Mouse (Mus musculus): ENCODE results near the gene Abo.
"Not testable (repeated sequence)": the region's sequence is repeated elsewhere in the genome, so short reads cannot be mapped to it uniquely, and the experiment has no call there.

The Abo gene

DNA sequence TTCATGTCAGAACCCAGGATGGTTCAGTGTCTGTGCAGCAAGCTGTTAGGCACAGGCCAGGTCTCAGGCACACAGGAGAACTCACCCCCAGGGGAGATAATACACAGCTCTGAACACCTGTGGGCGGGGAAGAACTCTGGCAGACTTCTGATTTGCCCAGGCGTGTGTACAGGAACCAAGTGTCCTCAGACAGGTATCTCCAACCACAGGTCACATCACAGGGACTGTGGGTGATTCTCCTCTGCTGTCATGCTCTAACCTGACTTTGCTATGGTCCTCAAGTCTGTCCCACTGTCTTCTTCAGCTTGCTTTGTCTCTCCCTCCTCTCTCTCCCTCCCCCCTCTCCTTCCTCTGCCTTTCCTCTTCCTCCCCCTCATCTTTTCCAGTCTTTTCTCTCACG is at the start of gene Abo:
Gene Abo (minus strand): TSS at position 101 of the 400 bp plus-strand sequence.
- DNase-seq (ENCODE audit: inconsistent ontology term) = no peak

DNA sequence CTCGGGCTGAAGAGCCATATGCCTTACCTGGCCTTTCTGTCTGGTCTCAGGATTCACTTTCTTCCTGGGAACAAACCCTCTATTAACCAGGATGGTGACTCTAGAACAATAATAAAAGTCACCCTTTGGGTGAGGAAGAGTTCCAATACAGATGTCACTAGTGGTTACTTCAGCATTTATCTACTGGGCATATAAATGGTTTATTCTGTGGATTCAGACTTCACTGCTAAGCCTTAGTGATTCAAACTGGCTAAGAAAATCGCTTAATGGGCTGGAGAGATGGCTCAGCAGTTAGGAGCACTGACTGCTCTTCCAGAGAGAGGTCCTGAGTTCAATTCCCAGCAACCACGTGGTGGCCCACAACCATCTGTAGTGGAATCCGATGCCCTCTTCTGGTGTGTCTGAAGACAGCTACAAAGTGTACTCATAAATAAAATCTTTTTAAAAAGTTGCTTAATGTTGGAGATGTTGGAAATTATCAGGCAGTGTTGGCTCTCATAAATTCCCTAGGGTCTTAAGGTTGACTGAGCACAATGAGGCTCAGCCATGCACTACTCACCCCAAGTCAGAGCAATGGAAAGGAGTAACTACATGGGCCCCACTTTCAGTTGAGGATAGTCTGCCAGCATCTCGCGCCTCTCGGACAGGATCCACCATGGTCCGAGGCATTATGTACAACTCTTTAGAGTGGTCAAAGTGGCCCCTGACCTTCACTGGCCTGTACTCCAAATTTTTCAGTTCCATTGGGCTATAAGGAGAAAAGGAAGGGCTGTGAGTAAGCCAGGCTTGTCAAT is 49.6 kb upstream of the Abo start:
- DNase-seq (ENCODE audit: inconsistent ontology term) = no peak

DNA sequence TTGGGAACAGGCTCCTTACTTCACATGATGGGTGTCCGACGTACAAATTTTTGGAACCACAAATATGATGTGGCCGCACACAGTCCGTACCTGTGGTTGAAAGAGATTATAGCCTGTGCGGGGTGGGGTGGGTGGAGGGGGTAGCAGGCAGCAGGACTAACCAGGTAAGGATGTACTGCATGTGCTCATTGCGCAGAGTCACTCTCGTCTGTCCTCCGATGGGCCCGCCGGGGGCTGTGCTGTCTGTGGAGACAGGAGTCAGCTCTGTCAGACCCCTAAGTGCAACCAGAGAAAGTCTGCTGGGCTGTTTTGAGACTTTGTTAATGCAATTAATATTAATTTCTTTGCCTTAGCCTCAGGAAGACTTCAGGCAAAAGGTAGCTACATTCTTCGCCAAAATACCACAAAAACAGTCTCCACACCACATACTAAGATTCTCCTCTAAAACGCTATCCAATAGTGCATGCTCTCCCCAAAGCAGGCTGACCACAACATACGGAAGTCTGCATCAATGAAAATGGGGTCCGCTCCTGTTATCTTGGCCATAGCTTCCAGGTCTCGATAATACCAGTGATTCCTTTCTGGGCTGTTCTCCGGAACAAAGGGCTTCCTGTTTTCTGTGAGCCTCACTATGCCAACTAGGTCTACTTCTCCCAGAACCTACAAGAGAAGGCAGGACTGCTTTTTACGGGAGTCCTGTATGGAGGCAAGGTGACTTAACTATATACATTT is 48.8 kb upstream of the Abo start:
- no peak for DNase-seq (ENCODE audit: inconsistent ontology term)

DNA sequence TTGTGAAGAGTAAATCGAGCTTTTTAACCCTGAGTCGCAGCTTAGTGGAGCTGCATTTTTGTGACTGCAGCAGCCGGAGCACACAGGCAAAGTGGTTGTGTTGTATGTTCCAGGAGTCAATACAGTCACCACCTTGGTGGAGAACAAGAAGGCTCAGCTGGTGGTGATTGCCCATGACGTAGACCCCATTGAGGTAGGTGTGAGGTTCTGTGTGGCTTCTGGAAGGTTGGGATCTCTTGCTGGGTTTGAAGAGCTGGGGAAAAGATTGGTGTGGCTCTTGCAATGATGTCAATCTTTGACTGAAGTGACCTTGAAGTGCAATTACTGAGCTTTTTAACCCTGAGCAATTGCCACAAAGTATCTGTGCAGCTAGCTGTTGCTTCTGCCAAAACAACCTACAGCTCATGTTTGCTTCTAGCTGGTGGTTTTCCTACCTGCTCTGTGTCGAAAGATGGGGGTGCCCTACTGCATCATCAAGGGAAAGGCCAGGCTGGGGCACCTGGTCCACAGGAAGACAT is 47.5 kb upstream of the Abo start:
- no peak for DNase-seq (ENCODE audit: inconsistent ontology term)

DNA sequence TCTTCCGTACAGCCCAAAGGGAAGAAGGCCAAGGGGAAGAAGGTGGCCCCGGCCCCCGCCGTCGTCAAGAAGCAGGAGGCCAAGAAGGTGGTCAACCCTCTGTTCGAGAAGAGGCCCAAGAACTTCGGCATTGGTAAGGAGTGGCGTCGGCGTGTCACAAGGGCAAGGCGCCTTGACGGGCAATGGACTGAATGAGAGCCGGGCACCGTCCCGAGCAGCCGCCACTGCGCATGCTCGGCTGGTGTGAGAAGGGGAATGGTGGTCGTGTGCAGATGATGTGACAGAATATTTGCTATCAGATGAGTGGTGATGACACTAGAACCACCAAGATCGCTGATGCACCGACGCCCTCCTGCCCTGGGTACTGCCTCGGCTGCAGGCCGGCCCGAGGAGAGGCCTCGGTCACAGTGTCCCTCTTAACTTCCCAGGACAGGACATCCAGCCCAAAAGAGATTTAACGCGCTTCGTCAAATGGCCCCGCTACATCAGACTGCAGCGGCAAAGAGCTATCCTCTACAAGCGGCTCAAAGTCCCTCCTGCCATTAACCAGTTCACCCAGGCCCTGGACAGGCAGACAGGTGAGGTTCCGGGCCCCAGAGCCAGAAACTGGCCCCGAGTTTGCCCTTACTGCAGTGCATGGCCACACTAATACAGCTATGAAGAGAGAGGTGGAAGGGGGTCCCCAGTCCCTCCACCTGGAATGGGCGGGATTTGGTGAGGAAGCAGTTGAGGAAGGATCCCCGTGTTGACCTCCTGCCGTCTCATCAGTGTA is 46.4 kb upstream of the Abo start:
- no peak for DNase-seq (ENCODE audit: inconsistent ontology term)

DNA sequence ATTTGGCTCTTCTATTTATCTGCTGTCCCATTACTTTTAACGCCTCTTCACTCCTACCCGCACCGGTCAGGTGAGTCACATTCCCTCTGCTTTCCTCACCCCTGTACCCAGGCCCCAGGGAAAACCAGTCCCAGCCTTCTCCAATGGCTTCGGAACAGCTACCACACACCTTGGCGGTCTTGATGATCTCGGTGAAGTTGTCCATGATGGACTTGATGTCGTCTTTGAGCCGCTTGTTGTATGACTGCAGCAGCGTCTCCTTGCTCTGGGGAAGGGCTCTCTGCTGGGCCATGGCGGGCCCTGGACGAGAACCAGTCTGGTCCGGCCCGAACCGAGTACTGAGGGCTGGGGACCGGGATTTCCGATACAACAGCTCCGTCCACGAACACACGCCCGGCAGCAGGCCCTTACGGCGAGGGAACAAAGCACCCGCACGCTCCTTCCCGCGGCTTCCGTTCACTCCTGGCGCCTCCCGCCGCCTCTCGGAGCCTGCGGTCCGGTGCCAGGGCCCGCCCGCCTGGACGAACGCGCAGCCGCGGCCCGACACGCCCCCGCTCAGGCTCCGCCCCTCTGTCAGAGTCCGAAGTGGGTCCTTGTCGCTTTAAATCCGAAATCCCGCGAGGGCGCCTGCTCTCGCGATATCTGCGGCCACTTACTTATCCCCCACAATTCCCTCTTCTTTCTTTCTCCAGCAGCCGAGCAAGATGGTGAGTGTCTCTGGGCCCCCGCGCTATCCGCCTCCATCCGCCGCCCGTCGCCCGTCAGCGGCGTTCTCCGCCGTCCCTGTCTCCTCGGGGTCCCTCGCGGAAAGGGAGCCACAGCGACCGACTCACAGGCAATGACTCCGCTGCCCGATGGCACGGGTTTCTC is 45.6 kb upstream of the Abo start, which contains the start of the genes Med22 and Rpl7a:
Gene Med22 (minus strand): TSS at position 554 of the 870 bp plus-strand sequence.
Gene Rpl7a (plus strand): TSS at position 641 of the 870 bp plus-strand sequence.
- DNase-seq (ENCODE audit: inconsistent ontology term) = peak; percentile 99

DNA sequence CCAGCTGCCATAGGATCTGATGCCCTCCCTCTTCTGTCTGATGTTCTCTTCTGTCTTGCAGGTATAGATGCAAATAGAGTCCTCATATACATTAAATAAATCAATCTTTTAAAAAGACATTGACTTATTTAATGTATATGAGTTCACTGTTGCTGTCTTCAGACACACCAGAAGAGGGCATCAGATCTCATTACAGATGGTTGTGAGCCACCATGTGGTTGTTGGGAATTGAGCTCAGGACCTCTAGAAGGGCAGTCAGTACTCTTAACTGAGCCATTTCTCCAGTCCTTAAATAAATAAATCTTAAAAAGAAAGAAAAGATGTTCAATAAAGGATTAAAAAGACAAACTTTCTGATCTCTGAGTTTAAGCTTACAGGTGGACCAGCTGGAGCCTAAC is 44.6 kb upstream of the Abo start:
- DNase-seq (ENCODE audit: inconsistent ontology term) = no peak

DNA sequence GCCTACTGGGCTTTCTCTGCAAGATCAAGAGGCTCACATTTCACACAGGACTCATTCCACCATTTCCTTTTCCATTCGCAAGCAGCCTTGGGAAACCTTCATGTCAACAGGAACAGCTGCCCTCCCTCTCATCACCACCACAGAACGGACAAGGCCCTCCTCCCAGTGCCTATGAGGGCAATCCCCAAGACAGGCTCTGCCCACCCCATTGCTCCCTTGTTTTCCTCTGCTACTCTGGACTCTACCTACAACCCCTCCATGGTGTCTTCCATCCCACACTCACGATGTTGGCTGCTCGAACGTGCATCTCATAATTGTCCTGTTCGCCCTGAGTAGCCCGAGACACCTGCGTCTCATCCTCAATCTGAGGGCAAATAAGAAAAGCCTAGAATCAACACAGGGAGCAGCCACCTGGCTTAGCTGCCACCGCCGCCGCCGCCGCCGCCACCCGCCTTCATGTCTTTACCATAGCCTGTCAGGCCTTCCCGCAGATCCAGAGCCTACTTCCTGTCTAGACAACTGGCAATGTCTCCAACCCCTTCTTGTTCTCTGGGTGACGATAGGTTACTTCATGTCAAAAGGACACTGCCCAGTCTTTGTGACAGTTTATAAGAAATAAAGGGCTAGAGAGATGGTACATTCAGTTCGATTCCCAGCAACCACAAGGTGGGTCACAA is 44.1 kb upstream of the Abo start:
- DNase-seq (ENCODE audit: inconsistent ontology term) = no peak

DNA sequence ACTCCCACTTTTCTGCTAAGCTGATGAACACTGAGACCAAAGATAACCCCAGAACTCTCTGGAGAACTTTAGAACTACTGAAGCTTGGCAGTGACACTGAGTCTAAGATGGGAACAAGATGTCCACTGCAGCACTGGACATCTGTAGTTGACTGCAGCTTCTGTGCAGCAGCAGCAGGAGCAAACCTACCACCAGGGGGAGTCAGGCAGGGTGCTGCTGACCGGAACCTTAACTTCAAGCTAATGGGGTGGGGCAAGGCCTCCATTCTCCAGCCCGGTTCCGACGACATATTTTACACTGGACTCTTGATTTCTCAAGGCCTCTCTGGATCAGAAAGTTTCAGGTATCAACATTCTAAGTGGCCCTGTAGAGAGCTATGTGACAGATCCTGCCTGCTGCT is 42.3 kb upstream of the Abo start:
- no peak for DNase-seq (ENCODE audit: inconsistent ontology term)

DNA sequence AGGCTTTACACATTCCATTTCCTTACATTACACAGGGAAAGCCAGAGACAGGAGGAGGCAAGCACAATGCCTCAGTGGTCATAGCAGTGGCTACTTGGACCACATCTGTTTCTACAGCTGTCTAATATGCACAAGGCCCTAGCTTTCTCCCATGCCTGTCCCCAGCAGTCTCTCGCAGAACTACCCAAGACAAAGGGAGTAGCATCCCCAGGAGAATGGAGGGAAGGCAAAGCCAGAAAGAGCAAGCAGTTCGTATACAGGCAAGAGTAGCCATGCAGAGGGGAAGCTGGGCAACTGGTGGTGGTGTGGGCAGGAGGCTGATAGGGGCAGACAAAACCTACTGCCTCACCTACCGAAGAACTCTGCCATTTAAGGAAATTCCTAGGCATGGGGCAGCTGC is 41.7 kb upstream of the Abo start:
- no peak for DNase-seq (ENCODE audit: inconsistent ontology term)

DNA sequence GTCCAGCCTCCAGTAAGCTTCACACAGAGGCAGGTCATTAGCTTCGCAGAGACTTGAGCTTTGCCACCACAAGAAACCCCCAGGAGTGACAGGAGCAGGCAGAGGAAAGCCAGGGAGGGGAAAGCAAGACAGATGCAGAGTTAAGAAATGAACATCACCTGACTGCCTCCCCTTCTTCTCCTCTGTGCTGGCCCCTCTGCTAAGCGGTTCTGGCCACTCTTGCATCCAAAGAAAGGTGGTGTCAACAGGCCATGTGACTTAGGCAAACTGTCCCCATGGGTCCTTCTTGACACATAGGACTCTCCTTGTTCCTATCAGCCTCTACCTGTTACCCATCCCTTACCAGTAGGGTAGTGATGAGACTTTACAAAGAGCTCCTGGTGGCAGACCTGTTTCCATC is 41.2 kb upstream of the Abo start:
- DNase-seq (ENCODE audit: inconsistent ontology term) = no peak

DNA sequence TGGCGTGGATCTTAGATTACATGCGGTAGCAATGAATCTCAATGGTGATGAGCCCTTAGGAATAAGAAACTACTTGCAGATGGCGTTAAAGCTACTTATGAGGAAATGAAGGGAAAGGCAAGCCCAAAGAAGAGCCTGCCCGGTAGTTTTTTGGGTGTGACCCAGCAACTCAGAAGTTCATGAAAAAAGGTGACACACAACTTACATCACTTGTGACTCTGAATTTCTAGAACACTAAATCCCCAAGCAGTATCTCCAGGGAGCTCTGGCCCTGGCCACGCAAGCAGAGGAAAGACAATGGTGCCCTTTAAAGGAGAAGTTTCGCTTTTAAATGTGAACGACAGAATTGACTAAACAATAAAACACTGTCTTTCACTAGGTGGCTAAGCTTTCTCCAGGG is 38.5 kb upstream of the Abo start:
- DNase-seq (ENCODE audit: inconsistent ontology term) = no peak

DNA sequence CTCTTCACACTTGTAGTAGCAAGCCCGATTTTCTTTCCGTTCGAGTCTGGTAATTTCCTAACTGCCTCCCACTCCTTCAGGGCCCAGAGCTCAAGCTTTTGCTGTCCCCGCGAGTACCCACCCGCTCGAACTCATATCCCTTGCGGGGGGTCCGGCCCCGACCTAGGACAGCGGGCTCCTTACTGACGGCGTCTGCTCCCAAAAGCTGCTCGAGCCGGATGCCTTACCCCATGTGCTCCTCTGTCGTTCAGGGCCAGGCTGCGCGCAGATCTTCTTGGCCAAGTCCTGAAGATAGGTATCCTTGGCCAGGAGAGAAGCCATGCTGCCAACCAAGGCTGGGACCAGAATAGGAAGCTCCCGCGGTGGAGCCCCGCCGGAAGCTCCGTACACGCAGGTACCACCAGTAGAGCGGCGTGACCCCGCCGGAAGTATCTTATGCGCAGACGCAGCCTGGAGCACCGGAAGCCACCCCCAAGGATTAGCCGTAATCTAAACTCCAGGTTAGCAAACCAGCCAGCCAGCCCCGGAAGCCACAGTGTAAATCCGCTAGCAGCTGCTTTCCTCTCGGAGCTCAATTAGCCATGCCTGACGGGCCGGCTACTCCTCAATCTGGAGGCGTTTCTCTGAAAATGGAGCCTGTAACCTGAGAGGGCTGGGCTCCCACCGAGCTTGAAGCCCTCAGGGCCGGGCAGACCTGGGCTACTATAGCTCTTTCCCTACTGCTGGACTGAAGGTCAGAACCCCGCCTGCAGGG is 37.9 kb upstream of the Abo start, which contains the start of gene Surf6:
Gene Surf6 (minus strand): TSS at position 413 of the 754 bp plus-strand sequence.
- peak; percentile 90 for DNase-seq (ENCODE audit: inconsistent ontology term)

DNA sequence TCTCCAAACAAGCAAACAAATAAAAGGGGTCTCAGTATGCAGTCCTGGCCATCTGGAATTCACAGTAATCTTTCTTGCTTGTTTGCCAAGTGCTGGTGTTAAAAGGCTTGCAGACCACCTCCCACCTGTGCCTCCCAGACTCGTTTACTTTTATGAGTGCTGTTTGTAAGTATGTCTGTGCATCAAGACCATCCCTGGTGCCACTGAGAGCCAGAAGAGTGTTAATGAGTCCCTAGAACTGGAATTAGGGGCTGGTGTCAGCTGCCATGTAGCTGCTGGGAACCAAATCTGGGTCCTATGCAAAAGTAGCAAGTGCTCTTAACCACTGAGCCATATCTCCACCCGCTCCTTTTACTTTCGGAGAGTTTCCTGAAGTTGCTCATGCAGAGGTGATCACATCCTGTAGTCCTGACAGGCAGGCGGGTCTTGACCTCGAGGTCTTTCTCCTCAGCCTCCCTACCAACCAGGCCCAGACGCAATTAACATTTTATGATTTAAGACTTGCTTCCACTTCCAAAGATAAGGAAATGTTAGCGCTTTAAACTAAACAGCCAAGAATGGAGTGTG is 37.1 kb upstream of the Abo start:
- no peak for DNase-seq (ENCODE audit: inconsistent ontology term)

DNA sequence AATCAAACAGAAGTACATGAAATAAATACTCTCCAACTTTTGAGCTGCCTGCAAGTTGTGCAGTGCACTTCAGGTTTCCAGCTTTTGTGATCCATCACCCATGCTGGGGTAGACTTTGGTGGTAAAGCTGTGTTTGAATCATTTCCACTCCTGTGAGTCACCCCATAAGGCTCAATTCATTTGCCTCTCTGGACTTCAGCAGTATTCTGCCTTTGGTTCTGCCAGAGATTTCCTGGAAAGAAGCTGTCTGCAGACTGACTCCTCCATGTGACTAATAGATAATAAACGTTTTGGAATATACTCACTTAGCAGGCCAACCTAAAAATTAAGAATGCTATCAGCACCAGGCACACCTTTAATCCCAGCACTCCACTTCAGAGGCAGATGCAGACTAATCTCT is 36.0 kb upstream of the Abo start:
- DNase-seq (ENCODE audit: inconsistent ontology term) = no peak

DNA sequence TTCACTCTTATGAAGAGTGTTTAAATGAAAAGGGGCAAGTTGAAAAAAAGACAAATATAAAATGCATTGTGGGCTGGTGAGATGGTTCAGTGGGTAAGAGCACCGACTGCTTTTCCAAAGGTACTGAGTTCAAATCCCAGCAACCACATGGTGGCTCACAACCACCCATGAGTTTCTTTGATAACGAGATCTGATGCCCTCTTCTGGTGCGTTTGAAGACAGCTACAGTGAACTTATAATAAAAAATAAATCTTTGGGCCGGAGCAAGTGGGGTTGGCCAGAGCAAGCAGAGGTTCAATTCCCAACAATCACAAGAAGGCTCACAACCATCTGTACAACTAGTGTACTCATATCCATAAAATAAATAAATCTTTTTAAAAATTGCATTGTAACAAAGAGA is 31.1 kb upstream of the Abo start:
- no peak for DNase-seq (ENCODE audit: inconsistent ontology term)

DNA sequence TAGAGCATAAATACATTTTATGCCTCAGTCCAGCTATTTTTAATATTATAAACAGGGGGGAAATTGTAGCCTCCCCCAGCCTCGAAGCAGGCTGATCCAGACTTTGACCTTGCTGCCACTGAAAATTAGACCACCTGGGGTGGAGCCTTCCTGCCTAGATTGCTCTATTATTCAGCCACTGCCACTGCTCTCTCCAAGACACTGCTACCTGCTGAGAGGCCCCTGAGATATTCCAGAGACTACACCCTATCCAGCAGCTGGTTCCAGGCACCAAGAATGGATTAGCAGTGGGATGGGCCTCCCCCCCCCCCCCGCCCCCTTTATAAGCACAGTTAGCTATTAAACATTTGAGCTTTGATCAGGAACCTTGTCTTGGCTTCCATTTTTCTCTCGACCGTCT is 21.4 kb upstream of the Abo start:
- DNase-seq (ENCODE audit: inconsistent ontology term) = not testable (repeated sequence)

DNA sequence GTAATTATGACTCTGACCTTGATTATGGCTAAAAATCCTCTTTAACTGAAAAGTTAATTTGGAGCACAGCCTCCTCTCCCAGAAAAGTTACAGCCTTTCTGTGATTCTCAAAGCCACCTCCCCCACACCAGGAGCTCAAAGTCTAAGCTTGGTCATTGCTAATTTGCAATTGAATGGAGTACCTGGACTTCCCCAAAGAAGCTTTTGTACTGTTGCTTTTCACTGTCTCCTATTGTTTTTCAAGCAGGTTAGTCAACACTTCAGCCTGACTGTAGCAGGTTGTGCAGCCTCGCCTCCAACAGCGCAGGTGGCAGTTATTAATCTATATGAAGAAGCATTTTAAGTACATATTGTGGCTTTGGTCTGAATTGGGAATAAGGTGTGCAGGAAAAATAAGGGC is 20.8 kb upstream of the Abo start:
- not testable (repeated sequence) for DNase-seq (ENCODE audit: inconsistent ontology term)

DNA sequence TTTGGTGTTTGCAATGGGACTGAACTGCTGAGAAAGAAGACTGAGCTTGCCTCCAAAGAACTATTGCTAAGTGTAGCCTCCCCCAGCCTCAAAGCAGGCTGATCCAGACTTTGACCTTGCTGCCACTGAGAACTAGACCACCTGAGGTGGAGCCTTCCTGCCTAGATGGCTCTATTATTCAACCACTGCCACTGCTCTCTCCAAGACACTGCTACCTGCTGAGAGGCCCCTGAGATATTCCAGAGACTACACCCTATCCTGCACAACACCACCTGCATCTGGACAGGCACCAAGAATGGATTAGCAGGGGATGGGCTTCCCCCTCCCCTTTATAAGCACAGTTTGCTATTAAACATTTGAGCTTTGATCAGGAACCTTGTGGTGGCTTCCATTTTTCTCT is 13.8 kb upstream of the Abo start:
- DNase-seq (ENCODE audit: inconsistent ontology term) = no peak
